ENCODE assay signal across 9 mouse cellular contexts in genomic region chr14:52580319-52580718, GRCm38 (mm10).
DNase-seq lines count a peak whose midpoint lies in the region; ATAC-seq and TF ChIP-seq lines count a peak whose summit lies in the region.
"Had no signal": no experiment of that assay in that cellular context is flagged by ENCODE, and none has a peak within 500 bp of the region (broad histone marks: within the 10 kb centered on the region; RNA-seq: fewer than 3 reads in every experiment).

No protein-coding gene starts in this region.

- no peak overlapping the region for H3K27ac ChIP-seq in kidney, postnatal 0 days
- H3K27ac ChIP-seq in forebrain, embryonic 16.5 days (ENCODE audit: low read length) = no peak overlapping the region
- H3K27ac ChIP-seq: stomach, embryonic 15.5 days had no signal

- no peaks in the 10 kb centered on the region for H3K27me3 ChIP-seq in kidney, postnatal 0 days (ENCODE audit: insufficient read depth, low read length)
- no peaks in the 10 kb centered on the region for H3K27me3 ChIP-seq in forebrain, embryonic 16.5 days (replicated peaks; ENCODE audit: control insufficient read depth, insufficient read depth, low read length)
- H3K27me3 ChIP-seq: heart, embryonic 12.5 days; stomach, embryonic 15.5 days had no signal

- ATAC-seq in kidney, postnatal 0 days (replicated peaks; ENCODE audit: low FRiP score, low read depth) = no peak
- ATAC-seq in forebrain, embryonic 16.5 days = no peak

- no peak overlapping the region for H3K4me2 ChIP-seq in kidney, postnatal 0 days (ENCODE audit: low read length)
- H3K4me2 ChIP-seq in forebrain, embryonic 16.5 days (ENCODE audit: low read length) = no peak overlapping the region
- H3K4me2 ChIP-seq: heart, embryonic 12.5 days; stomach, embryonic 15.5 days had no signal

- no peak overlapping the region for H3K9ac ChIP-seq in kidney, postnatal 0 days (ENCODE audit: low read depth, low read length)
- no peak overlapping the region for H3K9ac ChIP-seq in forebrain, embryonic 16.5 days (replicated peaks; ENCODE audit: low read depth, low read length)
- H3K9ac ChIP-seq: heart, embryonic 12.5 days; stomach, embryonic 15.5 days had no signal

- WGBS in kidney, postnatal 0 days = 50% methylated on average over 3 of the region's 3 CpGs
- WGBS in forebrain, embryonic 16.5 days = 42% methylated on average over 3 of the region's 3 CpGs

- H3K36me3 ChIP-seq in kidney, postnatal 0 days (ENCODE audit: insufficient read depth, low read length) = no peaks in the 10 kb centered on the region
- H3K36me3 ChIP-seq in forebrain, embryonic 16.5 days (ENCODE audit: control insufficient read depth, insufficient read depth) = no peaks in the 10 kb centered on the region
- H3K36me3 ChIP-seq: heart, embryonic 12.5 days; stomach, embryonic 15.5 days had no signal

- peak; percentile 47 for TF ChIP-seq CTCF in kidney, postnatal 0 days (IDR thresholded peaks at IDR 0.05; ENCODE audit: low read depth)

- no peaks in the 10 kb centered on the region for H3K9me3 ChIP-seq in kidney, postnatal 0 days (replicated peaks; ENCODE audit: low read length)
- no peaks in the 10 kb centered on the region for H3K9me3 ChIP-seq in forebrain, embryonic 16.5 days (ENCODE audit: control insufficient read depth, low read length)
- H3K9me3 ChIP-seq: stomach, embryonic 15.5 days had no signal

- H3K4me1 ChIP-seq in kidney, postnatal 0 days (replicated peaks; ENCODE audit: insufficient read depth, low read length) = no peaks in the 10 kb centered on the region
- no peaks in the 10 kb centered on the region for H3K4me1 ChIP-seq in forebrain, embryonic 16.5 days (replicated peaks; ENCODE audit: control insufficient read depth, insufficient read depth, low read length)
- H3K4me1 ChIP-seq: heart, embryonic 12.5 days; stomach, embryonic 15.5 days had no signal

- no peak overlapping the region for H3K4me3 ChIP-seq in kidney, postnatal 0 days (replicated peaks; ENCODE audit: low read depth, low read length)
- H3K4me3 ChIP-seq in forebrain, embryonic 16.5 days (replicated peaks; ENCODE audit: low read length) = no peak overlapping the region
- H3K4me3 ChIP-seq: heart, embryonic 12.5 days; stomach, embryonic 15.5 days had no signal

- peak; percentile 0 for DNase-seq in kidney, postnatal 0 days (ENCODE audit: low spot score)
- DNase-seq in kidney, postnatal 14 days = no peak
- DNase-seq in ES-CJ7 (ENCODE audit: low read depth, low spot score) (peak; percentile 62), ZHBTc4 (ENCODE audit: low read depth, low spot score) (peak; percentile 63)
- peak; percentile 21 for DNase-seq in right cerebral cortex, postnatal 14 days
- no peak for DNase-seq in gastrocnemius, adult 18-20 months (ENCODE audit: low spot score)

Comparison
In these comparisons a context has a peak if more than half of its experiments do, and no peak if none do; other contexts are left out.
1. DNase-seq: peak in kidney, postnatal 0 days (single experiment), ES-CJ7 (single experiment), ZHBTc4 (single experiment) and right cerebral cortex, postnatal 14 days (single experiment); none in kidney, postnatal 14 days (single experiment) and gastrocnemius, adult 18-20 months (single experiment).